Comparison of ENCODE assay signal across 12 mouse cellular contexts in genomic region chr3:83865216-83865615, GRCm38 (mm10). TPM values are rescaled to one million over a fixed set of nuclear protein-coding genes. Genes with fewer than 3 reads are reported as not detected.
DNase-seq lines count a peak whose midpoint lies in the region; ATAC-seq and TF ChIP-seq lines count a peak whose summit lies in the region.
"Had no signal": no experiment of that assay in that cellular context is flagged by ENCODE, and none has a peak within 500 bp of the region (broad histone marks: within the 10 kb centered on the region; RNA-seq: fewer than 3 reads in every experiment).

No protein-coding gene starts in this region.

- H3K36me3 ChIP-seq in intestine, embryonic 16.5 days (ENCODE audit: control insufficient read depth, insufficient read depth, low read length), result no peaks in the 10 kb centered on the region
- H3K36me3 ChIP-seq in intestine, embryonic 15.5 days, result no peaks in the 10 kb centered on the region
- no peaks in the 10 kb centered on the region for H3K36me3 ChIP-seq in kidney, adult 2 months (ENCODE audit: control insufficient read depth, insufficient read depth, low read length)
- H3K36me3 ChIP-seq: midbrain, embryonic 10.5 days had no signal

- no peak overlapping the region for H3K4me2 ChIP-seq in intestine, embryonic 16.5 days (ENCODE audit: low read depth, low read length)
- no peak overlapping the region for H3K4me2 ChIP-seq in intestine, embryonic 15.5 days (replicated peaks)

- H3K9me3 ChIP-seq in intestine, embryonic 16.5 days (ENCODE audit: control insufficient read depth, low read length), result no peaks in the 10 kb centered on the region
- H3K9me3 ChIP-seq in intestine, embryonic 15.5 days, result no peaks in the 10 kb centered on the region
- H3K9me3 ChIP-seq: midbrain, embryonic 10.5 days had no signal

- H3K9ac ChIP-seq in intestine, embryonic 16.5 days (ENCODE audit: low read depth, low read length), result no peak overlapping the region
- H3K9ac ChIP-seq in intestine, embryonic 15.5 days, result no peak overlapping the region

- 75% methylated on average over 2 of the region's 2 CpGs for WGBS in intestine, embryonic 16.5 days
- 74% methylated on average over 2 of the region's 2 CpGs for WGBS in intestine, embryonic 15.5 days
- 86% methylated on average over 2 of the region's 2 CpGs for WGBS in kidney, adult 2 months

- ATAC-seq in intestine, embryonic 16.5 days, result peak; percentile 23; the same call in 1 of the 2 replicates
- no peak for ATAC-seq in intestine, embryonic 15.5 days
- ATAC-seq: forebrain, embryonic 16.5 days had no signal

- H3K4me1 ChIP-seq in intestine, embryonic 16.5 days (ENCODE audit: control insufficient read depth, insufficient read depth, low read length), result no peaks in the 10 kb centered on the region
- H3K4me1 ChIP-seq in intestine, embryonic 15.5 days (replicated peaks), result 0 out of 2 replicates have a peak, but pooled peaks cover 5% of the 10 kb centered on the region
- H3K4me1 ChIP-seq in kidney, adult 2 months (ENCODE audit: control insufficient read depth, insufficient read depth, low read length), result no peaks in the 10 kb centered on the region
- H3K4me1 ChIP-seq: midbrain, embryonic 10.5 days had no signal

- intact Hi-C loops in heart, postnatal 36 days (cut with DNase I), result no loop called here

- TF ChIP-seq POLR2A in kidney, adult 2 months (IDR thresholded peaks at IDR 0.05; ENCODE audit: low read depth, low read length), result no peak

- H3K4me3 ChIP-seq in intestine, embryonic 16.5 days (ENCODE audit: low read length), result no peak overlapping the region
- H3K4me3 ChIP-seq in intestine, embryonic 15.5 days (replicated peaks), result no peak overlapping the region
- H3K4me3 ChIP-seq in kidney, adult 2 months (ENCODE audit: insufficient read depth, low read depth, low read length), result no peak overlapping the region
- H3K4me3 ChIP-seq: midbrain, embryonic 10.5 days had no signal

- H3K27me3 ChIP-seq in intestine, embryonic 16.5 days (replicated peaks; ENCODE audit: control insufficient read depth, insufficient read depth, low read length), result no peaks in the 10 kb centered on the region
- H3K27me3 ChIP-seq in intestine, embryonic 15.5 days (replicated peaks), result no peaks in the 10 kb centered on the region
- H3K27me3 ChIP-seq in kidney, adult 2 months (replicated peaks; ENCODE audit: control insufficient read depth, insufficient read depth, low read length), result no peaks in the 10 kb centered on the region

- H3K27ac ChIP-seq in intestine, embryonic 16.5 days (ENCODE audit: low read length), result no peak overlapping the region
- no peak overlapping the region for H3K27ac ChIP-seq in intestine, embryonic 15.5 days
- no peak overlapping the region for H3K27ac ChIP-seq in kidney, adult 2 months (ENCODE audit: insufficient read depth, low read depth, low read length)
- H3K27ac ChIP-seq: midbrain, embryonic 10.5 days had no signal

- TF ChIP-seq CTCF in kidney, adult 2 months (conservative IDR thresholded peaks at IDR 0.05; ENCODE audit: insufficient read depth, insufficient read length, low read depth, low read length), result no peak

- peak; percentile 82 for DNase-seq in adrenal gland, adult 8-10 months
- DNase-seq in heart, postnatal 36 days, result peak; percentile 33 to 39
- DNase-seq in urinary bladder, postnatal 14 days (ENCODE audit: low spot score), result peak; percentile 81
- DNase-seq in kidney, adult 2 months, result no peak
- no peak for DNase-seq in cerebellum, adult 8-10 months
- DNase-seq in left cerebral cortex, adult 11 months (ENCODE audit: low spot score), result no peak
- DNase-seq: kidney, postnatal 10 days; spleen, adult 18-20 months had no signal

RNA-seq across cellular contexts. Expression of gene Tlr2, which starts 23.6 kb away (rescaled TPM):
- polyA plus RNA-seq in intestine, embryonic 16.5 days (2015; fragmentation: Nextera tagmentation; extraction: Ambion mirVana), result 2.2 TPM in 2 replicates
- 2.8 and 3.2 TPM in 2 replicates for polyA plus RNA-seq in intestine, embryonic 15.5 days (2015; fragmentation: Nextera tagmentation; extraction: Ambion mirVana)
- 1 to 10 TPM; 4.0 to 7.2 (median 5.4) TPM for total RNA-seq in adrenal gland, adult 8-10 months (2022)
- total RNA-seq in heart, postnatal 36 days (2021), result 1 to 10 TPM; 2.7 to 2.9 TPM
- 1.9 and 2.1 TPM in 2 replicates for polyA plus RNA-seq in kidney, adult 2 months (2012; rRNA removed)

Comparison
In these comparisons a context has a peak if more than half of its experiments do, and no peak if none do; other contexts are left out.
1. DNase-seq: peak in adrenal gland, adult 8-10 months (single experiment), heart, postnatal 36 days (2 of 2) and urinary bladder, postnatal 14 days (single experiment); none in kidney, adult 2 months (single experiment), cerebellum, adult 8-10 months (single experiment) and left cerebral cortex, adult 11 months (single experiment).